Mouse (Mus musculus): ENCODE measurements at regions not wholly inside any gene's neighbourhood (a gene's known extent, or its start where the extent isn't known, plus 50 kb on each side); places are given as distances from the start of the nearest gene placed in this dataset.
"Not testable (repeated sequence)": the region's sequence is repeated elsewhere in the genome, so short reads cannot be mapped to it uniquely, and the experiment has no call there.

- DNase-seq (ENCODE audit: low read depth): no peak
These were observed 247.0 kb upstream of the Klf6 start for GRCm38 (mm10) chr13:5614186-5614737.

- no peak for DNase-seq (ENCODE audit: low read depth)
These were observed 246.4 kb upstream of the Klf6 start for GRCm38 (mm10) chr13:5614833-5615232.

GRCm38 (mm10) chr13:5615327-5615726, 246.0 kb upstream of the Klf6 start:
- no peak for DNase-seq (ENCODE audit: low read depth)

- DNase-seq (ENCODE audit: low read depth): no peak
These were observed 233.2 kb upstream of the Klf6 start for GRCm38 (mm10) chr13:5628124-5628523.

GRCm38 (mm10) chr13:5634960-5635359, 226.3 kb upstream of the Klf6 start:
- no peak for DNase-seq (ENCODE audit: low read depth)

GRCm38 (mm10) chr13:5641743-5642510, 219.4 kb upstream of the Klf6 start:
- no peak for DNase-seq (ENCODE audit: low read depth)

GRCm38 (mm10) chr13:5648276-5648675, 213.0 kb upstream of the Klf6 start:
- no peak for DNase-seq (ENCODE audit: low read depth)

- no peak for DNase-seq (ENCODE audit: low read depth)
These were observed 203.7 kb upstream of the Klf6 start for GRCm38 (mm10) chr13:5657556-5657955.

GRCm38 (mm10) chr13:5666235-5667007, 194.9 kb upstream of the Klf6 start:
- DNase-seq (ENCODE audit: low read depth): peak; percentile 42

- no peak for DNase-seq (ENCODE audit: low read depth)
These were observed 185.6 kb upstream of the Klf6 start for GRCm38 (mm10) chr13:5675668-5676067.

GRCm38 (mm10) chr13:5690124-5690523, 171.2 kb upstream of the Klf6 start:
- DNase-seq (ENCODE audit: low read depth): no peak

GRCm38 (mm10) chr13:5690680-5691079, 170.6 kb upstream of the Klf6 start:
- DNase-seq (ENCODE audit: low read depth): not testable (repeated sequence)

- no peak for DNase-seq (ENCODE audit: low read depth)
These were observed 166.7 kb upstream of the Klf6 start for GRCm38 (mm10) chr13:5694626-5695025.

GRCm38 (mm10) chr13:5695581-5695980, 165.7 kb upstream of the Klf6 start:
- DNase-seq (ENCODE audit: low read depth): not testable (repeated sequence)

GRCm38 (mm10) chr13:5696377-5696776, 164.9 kb upstream of the Klf6 start:
- DNase-seq (ENCODE audit: low read depth): no peak

GRCm38 (mm10) chr13:5697329-5697728, 164.0 kb upstream of the Klf6 start:
- not testable (repeated sequence) for DNase-seq (ENCODE audit: low read depth)

GRCm38 (mm10) chr13:5702071-5702470, 159.2 kb upstream of the Klf6 start:
- no peak for DNase-seq (ENCODE audit: low read depth)

- peak; percentile 29 for DNase-seq (ENCODE audit: low read depth)
These were observed 156.3 kb upstream of the Klf6 start for GRCm38 (mm10) chr13:5704991-5705390.

GRCm38 (mm10) chr13:5711646-5712045, 149.6 kb upstream of the Klf6 start:
- no peak for DNase-seq (ENCODE audit: low read depth)

GRCm38 (mm10) chr13:5713195-5713863, 148.0 kb upstream of the Klf6 start:
- no peak for DNase-seq (ENCODE audit: low read depth)

- DNase-seq (ENCODE audit: low read depth): no peak
These were observed 147.1 kb upstream of the Klf6 start for GRCm38 (mm10) chr13:5714191-5714591.

- no peak for DNase-seq (ENCODE audit: low read depth)
These were observed 146.5 kb upstream of the Klf6 start for GRCm38 (mm10) chr13:5714793-5715192.

Measured in 416B (cell line).